Mouse (Mus musculus) lung, postnatal 0 days (tissue): Measurements from ENCODE around the gene Slfn8.

ENCODE experiments used
- CTCF ChIP-seq: IDR thresholded peaks from 2 replicates; pipeline ENCODE4 v1.5.1; 2016; ENCODE audit warnings: antibody characterized with exemption, mild to moderate bottlenecking
- EP300 ChIP-seq: IDR thresholded peaks from 2 replicates; pipeline ENCODE4 v1.6.1; 2016; ENCODE audit warnings: antibody characterized with exemption, mild to moderate bottlenecking, control low read depth

DNA sequence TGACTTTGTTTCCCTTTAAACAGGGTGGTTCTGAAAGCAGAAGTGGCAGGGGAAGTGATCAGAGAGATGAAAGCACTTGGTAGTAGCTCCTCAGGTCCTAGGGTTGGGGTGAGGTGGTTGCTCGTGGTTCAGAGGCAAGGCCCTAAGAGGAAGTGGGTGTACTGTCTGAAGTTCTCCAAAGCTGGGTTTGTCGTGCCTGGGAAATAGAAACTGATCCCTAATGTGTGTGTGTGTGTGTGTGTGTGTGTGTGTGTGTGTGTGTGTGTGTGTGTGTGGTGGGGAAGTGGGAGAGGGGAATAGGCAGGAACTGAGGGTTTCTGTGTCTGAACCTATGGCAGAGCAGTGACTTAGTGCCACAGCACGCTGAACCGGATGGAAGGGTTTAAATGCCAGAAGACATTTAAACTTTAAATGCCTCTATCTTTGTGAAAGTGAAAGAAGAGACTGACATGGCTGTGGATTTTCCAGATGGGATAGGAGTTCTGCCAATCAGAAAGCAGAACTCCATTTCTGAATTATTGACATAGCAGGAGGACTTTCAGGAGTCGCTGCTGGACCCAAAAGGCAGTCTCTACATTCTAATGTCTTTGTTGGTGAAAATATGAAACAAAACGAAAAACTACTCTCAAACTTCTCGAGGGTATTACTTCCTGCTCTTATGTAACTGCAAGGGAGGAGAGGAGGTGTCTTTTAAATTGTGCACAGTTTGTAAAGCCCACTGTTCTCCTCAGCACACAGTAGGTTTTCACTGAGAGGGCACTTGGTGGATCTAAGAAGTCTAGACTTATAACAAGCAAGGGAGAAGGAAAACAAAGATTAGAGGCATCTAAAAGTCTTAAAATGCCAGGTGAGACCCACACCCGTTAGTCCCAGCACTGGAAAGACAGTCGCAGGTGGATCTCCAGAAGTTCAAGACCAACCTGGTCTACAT lies 67.7 kb downstream of the Slfn8 start:
- TF ChIP-seq CTCF (no peak), EP300 (no peak)
